Mouse (Mus musculus) lung, postnatal 4 days (tissue): ENCODE measurements around the gene Myh3.

Experiments
- DNase-seq, 2 experiments: peaks; one replicate each; pipeline ENCODE4 v3.0.0; 2021

Myh3 gene

DNA sequence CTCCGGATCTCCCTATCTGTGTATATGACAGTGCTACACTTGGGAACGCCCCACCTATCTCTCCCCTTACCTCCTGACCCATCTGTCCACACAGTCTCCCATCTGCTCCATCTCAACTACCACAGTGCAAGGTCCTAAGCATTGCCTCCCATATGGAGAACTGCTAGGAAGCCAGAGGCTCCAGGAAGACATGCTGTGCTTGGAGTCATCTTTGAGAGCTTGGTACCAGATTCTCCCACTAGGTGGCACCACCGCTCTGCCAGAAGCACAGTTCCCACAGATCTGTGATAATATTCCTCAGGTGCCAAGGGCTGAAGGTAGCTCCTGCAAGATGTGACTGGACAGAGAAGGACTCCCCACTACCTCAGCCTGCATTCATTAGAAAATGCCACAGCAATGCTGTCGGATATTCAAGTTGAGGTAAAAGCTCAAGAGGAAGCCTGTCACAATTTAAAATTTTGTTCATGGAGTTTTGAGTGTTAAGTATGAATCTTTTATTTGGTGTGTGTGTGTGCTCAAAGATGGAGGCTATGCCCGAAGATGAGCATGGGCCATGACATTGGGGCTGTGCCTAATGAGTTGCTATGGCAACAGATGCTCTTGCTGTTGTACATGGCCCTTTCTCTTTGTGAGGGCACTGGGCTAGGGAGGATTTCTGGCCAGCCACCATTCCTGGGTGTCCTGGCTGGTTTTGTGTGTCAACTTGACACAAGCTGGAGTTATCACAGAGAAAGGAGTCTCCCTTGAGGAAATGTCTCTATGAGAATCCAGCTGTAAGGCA is 32.3 kb downstream of the Myh3 start:
- DNase-seq: peak in 1 of 2 experiments; percentile 58

DNA sequence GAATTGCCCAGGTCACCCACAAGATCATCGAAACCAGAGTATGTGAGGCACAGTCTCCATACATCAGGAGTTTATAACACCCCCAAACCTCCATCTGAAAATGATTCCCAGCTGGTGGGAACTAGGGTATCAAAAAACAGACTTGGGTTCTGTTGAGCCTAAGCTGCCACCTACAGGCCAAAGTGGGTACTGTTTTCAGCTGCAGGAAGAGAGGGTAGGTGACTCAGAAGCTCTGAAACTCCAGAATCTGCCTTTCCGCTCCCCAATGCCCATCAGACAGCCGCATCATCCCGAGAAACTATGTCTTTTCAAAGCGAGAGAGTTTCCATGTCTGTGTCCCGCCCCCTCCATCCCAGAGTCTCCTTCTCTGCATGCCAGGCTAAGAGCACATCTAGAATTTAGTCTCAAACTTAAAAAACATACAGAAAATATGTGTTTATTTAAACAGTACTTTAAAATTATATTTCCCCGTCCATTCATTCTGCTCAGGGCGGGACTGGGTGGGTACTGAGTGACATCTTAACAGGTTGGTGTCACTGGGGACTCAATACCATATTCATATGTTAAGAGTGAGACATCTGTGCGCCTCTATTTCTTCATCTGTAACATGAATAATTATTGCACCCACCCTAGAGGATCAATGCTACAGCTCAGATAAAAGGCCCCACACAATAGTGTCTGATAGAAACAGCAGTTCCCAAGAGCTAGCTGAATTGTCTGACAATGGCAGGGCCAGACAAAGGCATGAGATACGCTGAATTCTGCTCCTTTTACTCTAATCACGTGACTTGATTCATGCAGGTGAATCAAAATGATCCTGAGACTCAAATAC is 34.1 kb downstream of the Myh3 start:
- peak; percentile 32 to 74 for DNase-seq

DNA sequence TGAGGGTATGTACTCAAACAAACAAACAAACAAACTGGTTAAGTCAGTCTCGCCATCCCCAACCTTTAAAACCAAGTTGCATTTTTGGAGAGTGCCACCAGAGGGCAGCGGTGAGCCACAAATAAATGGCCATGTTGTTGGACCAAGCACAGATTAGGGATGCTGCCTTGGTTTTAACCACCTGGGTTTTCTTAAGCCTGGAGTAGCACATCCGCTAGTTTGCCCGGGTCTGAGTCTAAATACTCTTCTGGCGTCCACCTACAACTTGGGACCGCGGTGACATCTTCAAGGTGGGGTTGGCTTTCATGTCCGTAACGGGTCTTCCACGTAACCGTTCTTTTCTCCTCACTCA is 34.7 kb downstream of the Myh3 start:
- peak; percentile 31 to 70 for DNase-seq

DNA sequence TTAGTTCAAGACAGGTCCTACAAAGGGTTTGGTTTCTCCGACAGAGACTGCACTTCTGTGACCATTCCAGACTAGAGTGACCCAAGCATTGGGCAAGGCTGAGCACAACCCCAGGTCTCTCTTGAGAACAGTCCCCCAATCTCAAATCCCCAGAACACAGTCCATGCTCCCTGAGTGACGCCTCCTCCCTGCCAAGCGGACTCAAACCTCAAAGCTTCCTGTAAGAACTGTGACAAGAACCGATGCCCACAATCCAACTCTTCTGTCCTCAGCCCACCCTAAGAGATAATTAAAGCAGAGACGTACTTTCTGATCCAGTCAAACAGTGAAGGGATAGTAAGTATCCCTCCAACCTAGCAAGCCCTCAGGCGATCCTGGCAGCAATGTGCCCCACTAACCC is 35.3 kb downstream of the Myh3 start:
- DNase-seq: no peak

DNA sequence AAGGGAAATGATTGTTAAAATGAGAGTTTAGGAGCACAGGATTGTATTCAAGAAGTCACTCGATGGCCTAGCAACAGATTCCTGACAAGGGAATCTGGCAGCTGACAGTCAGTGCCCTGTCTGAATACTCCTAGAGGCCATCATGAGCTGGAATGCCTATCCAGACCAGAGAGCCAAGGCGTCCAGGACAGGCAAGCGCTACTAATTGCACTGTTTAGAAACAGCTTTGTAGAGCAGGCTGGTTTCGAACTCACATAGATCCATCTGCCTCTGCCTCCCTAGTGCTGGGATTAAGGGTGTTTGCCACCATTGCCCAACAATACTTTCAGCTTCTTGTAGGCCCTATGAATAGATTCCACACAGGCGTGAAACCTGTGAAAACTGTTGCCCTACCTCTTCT is 36.2 kb downstream of the Myh3 start:
- DNase-seq: no peak

DNA sequence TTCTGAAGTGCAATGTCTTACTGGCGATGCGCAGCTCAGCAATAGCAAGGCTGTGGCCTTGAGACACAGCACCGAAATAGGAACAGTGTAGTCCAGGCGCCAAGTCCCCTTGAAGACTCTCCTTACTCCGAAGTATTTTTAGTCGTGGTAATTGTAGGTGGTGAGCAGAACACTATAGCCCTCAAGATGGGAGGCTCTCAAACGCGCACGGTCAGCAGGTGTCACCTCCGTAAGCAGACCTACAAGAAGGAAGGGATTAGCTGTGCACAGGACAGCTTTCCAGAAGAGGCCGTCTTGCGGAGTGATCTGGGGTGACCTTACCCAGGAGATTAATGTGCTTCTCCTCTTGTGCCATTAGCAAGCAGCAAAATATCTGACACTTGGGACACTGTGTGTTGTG is 36.8 kb downstream of the Myh3 start:
- no peak for DNase-seq

DNA sequence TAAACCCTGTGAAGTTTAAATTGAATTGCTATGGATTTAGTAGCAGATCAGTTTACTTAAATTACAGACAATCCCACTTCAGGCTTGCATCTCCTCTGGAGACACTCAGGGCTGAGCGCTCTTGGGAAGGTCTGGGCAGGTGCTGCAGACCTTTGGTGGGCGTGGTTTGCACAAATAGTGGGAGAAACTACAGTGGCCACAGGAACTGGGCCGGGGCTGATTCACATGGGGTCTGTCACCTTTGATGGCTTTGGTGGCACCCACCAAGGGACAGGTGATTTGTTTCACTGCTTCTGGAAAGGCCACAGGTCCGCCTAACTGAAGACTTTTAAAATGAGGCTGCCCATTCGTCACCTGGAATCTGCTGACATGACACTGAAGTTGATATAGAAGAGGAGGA is 38.6 kb downstream of the Myh3 start:
- no peak for DNase-seq

DNA sequence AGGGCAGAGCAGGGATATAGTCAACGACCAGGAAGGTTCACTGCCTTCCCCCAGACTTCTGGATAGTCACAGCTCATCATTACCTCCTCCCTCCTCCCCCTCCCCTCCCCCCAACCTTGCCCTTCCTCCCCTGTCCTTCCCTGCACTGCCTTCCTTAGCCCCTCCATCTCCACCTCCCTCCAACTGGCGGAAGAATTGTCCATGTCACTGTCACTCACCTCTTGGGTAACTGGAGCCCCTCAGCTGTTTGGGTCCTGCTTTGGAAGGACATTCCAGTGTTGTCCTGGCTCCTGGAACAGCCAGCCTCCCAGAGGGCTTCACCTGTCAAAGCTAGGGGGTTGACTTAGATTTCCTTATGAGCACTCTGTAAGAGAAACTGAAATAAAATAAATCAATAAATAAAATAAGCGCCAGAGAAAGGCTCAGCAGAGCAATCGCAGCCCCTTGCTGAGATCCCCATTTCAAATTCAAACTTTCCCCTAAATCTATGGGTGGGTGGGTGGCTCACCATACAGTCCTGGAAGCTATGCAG is 41.5 kb downstream of the Myh3 start:
- DNase-seq: no peak

DNA sequence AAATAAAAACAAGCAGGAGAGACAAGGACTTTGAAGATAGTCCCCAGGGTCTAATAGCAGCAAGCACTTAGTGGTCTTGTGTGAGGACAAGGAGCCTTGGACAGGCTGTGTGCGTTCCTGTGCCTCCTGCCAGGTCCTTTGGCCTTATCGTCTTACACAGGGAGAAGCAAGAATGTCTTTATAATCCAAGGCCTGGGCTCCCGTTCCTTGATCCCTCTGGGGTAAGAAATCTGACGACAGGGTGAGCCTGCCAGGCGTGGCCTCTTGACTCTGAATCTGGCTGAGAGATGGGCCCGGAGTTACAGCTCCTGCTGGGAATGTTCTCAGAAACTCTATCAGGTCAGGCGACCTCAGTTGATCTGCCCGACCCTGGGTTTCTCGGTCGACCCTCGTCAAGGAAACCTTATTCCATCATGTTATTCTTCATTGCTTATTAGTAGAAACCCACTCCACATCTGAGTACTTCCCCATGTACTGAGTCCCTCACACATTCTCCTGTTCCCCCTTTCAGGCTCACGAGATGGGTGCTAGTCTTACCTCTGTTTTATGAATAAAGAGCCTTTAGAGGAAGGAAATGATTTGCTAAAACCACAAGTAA is 42.7 kb downstream of the Myh3 start:
- DNase-seq: no peak

DNA sequence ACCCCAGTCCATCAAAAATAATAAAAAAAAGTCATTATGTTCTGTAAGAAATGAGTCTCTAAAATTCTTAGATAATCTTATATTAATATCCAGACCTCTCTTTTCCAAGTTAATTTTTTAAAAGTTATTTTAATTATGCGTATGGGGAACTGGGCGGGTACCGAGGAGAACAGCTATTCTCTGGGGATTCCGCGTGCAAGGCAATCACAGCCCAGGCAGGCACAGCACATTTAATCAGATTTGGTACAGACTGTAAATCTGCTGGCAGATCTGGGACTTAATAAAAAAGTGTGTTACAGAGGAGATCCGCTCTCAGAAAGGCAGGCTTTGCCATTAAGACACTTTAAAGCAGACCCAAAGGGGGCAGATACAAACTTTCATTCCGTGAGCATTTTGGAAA is 46.8 kb downstream of the Myh3 start:
- DNase-seq: no peak

DNA sequence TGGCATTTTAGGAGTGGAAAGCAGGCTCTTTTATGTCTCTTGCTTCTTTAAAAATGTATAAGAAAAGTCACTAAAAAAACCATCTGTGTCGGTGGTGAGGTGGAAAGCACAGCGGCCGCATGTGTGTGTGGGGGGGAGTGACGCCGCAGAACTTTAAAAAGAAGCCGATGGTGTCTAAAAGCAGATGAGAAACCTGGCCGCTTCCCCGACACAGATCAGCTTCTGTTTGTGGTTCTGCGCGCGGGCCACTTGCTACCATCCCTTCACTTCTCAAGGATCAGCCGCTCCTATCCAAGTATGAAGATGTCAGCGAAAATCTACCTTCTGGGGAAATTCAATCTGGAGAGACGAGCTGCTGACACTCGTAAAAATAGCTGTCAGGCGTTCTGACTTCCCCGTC is 47.3 kb downstream of the Myh3 start:
- no peak for DNase-seq

DNA sequence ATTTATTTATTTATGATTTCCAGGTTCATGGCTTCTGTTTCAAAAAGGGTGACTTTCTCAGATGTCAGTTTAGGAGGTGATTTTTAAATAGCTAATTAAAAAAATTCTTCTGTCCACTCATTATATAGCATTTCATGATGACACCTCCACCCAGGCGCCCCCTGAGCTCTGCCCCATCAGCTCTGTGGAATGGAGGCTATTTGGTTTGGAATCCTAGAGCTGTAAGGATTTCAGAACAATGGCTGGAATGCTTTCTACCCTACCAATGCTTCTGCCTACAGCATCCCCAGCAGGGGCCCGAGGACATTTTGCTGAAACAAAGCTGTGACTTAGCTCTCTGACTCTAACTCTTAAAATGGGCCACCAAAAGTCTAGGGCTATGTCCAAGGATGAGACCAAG is 55.4 kb downstream of the Myh3 start:
- no peak for DNase-seq

DNA sequence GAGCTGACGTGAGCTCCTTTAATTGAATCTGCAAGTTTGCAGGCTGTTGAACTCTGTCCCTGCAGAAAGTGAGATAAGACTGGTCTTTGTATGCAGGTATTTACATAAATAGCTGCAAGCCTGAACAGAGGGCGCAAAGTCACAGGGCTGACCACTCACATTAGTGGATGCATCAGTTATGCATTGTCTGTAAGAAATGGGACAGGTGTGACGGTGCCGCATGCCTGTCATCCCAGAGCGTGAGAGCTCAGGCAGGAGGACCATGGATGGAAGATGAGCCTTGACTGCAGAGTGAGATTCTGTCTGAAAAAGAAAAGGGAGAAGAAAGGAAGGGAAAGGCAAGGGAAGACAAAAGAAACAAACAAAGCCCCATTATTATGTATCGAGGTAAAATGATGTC is 56.6 kb downstream of the Myh3 start:
- DNase-seq: no peak

DNA sequence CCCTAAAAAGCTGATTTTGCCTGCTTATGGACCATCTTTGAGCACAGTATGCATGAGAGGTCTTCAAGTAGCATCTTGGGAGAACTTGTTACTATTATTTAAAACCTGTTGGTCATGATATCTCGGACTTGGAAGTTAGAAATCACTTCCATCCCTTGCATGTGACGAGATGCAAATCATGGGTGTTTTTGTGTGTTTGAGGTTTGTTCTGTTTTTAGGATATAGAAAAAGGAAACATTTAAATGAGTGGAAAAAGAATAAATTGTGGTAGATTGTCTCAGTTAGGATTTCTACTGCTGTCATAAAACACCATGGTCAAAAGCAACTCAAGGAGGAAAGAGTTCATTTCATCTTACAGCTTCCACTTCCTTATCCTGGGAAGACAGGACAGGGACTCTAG is 57.4 kb downstream of the Myh3 start:
- no peak for DNase-seq

DNA sequence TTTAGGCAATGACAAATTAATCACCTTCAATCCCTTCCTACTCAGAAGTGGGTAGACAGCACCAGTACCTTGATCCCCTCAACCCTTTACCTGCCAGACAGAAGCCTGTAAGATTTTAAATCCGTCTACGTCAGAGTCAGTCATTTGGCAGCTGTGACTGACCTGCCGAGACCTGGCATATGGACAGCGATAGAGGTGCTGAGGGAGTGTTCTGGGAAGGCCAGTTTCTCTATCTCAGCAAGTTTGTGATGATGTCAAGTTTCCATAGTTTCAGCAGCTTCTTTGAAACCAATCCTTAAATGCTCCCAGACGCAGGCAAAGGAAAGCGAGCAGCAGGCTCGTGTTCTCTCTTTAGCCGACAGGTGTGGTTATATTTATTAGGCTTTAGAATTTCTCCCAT is 61.5 kb downstream of the Myh3 start:
- DNase-seq: no peak

DNA sequence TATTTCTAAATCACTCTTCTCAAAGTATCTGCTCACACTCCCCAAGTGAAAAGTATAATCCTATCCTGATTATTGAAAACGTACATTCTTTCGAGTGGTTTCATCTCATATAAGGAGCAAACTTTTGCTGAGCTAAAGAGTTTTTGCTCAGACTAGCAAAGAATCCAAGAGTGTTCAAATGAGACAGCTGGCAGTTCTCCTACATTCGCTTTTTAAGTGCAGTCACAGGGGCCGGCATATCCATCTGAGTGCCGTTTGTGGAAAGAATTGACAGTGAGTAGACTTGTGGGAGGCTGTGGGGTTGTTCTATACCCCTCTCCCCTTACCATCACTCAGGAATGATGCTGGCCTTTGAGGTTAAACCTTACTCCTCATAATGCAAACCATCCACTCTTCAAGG is 62.1 kb downstream of the Myh3 start:
- no peak for DNase-seq

DNA sequence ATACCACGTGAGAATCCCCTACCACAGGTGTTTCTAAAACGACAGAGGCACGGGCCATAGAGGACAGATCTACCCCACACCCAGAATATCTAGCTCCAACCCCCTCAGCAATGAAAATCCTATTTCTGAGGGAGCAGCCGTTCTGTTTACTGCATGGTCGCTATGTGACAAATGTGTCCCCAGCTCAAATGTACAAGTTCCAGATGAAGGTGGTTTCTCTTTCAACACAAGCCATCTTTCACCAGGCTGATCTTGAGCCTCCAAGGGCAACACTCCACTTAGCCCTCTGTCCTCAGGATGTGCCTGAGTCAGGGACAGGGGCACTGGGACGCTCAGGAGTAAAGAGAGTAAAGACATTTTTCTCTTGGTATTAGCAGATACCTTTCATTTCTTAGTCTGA is 62.9 kb downstream of the Myh3 start:
- DNase-seq: no peak

DNA sequence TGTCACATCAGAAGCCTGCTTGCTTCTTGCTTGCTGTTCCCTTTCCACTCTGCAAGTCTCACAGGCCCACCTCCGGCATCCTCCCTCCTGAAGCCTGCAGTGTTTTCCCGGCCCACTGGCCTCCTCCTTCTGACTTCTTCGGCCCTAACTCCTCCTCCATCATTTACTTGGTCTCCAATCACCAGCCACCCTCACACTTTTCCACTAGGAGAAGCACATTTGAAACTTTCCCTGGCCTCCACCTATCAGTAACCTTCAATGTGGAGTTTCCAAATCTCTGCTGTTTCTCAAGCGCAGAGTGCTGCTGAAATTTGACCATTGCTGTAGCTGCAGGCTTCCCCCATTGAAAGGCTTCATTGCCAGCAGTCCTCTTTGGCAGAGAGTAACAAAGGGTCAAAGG is 63.9 kb downstream of the Myh3 start:
- no peak for DNase-seq

DNA sequence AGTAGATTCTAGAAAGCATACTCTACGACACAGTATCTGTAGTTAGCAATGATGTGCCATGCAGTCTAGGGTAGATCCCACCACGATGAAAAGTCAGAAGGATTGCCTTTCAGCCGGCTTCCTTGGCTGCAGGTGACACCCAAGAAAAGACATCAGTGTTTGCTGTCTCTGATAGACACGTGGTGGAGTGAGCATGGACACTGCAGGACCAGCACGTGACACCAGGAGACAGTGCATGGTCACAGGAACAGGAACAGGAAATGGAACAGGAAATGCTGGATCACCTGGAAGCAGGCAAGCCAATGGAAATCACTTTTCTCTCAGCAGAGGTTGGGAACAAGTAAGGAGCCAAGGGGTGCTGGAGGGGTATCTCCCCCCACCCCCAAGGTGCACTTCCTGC is 65.0 kb downstream of the Myh3 start:
- DNase-seq: no peak

DNA sequence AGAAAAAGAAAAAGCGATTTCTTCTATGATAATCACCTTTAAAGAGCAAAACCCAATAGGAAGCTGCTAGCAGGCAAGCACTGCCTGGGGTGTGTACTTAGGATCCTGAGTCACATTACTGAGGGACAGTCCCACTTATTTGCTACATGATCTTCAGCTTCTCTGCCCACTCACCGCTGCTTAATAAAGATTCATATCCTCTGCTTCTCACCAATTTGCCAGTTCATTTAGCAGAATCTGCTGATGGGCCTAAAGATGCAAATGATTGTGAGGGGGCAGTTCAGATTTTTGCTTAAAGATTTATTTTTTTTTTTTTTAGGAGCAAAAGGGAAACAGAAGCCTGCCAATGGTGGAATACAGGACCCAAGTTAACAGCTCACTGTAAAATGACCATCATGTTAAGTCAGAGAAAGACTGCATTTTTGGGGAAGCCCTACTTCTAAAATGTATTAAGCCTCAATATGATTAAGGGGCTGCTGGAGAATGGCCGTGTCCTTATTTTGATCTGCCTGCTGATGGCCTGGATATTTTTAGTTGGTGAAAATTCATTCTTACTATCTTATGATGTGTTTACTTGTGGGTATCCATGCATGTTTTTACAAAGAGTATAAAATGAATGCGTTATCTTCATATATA is 65.9 kb downstream of the Myh3 start:
- DNase-seq: no peak

DNA sequence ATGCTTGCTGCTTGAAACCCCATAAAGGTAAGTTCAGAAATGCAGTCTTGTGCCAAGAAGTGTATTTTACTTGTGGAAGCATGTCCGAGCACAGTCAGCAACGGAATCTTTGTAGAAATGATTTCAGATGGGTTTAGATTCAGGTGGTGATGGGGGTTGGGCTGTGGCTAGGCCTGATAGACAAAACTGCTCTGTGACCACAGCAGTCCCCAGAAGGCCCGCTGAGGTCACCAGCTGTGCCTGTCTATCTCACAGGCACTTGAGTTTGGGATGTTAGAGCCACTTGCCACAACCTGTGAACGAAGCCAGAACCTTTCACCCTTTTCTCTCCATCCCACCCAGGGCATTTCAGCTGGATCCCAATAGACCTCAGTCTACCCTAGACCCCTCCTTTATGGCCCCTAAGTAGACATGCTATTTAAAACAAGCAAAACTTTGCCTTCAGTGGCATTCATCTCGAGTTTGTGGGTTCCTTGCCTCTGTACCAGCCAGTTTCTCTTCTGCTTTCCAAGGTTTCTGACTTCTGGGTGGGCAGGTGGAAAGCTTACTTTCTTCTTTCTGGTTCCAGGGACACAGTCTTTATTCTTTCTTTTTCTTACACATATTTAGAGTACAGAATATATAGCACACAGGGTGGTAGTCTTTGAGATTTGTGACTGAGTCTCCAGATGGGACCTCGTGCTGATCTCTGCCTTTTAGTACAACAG is 66.6 kb downstream of the Myh3 start:
- DNase-seq: no peak

DNA sequence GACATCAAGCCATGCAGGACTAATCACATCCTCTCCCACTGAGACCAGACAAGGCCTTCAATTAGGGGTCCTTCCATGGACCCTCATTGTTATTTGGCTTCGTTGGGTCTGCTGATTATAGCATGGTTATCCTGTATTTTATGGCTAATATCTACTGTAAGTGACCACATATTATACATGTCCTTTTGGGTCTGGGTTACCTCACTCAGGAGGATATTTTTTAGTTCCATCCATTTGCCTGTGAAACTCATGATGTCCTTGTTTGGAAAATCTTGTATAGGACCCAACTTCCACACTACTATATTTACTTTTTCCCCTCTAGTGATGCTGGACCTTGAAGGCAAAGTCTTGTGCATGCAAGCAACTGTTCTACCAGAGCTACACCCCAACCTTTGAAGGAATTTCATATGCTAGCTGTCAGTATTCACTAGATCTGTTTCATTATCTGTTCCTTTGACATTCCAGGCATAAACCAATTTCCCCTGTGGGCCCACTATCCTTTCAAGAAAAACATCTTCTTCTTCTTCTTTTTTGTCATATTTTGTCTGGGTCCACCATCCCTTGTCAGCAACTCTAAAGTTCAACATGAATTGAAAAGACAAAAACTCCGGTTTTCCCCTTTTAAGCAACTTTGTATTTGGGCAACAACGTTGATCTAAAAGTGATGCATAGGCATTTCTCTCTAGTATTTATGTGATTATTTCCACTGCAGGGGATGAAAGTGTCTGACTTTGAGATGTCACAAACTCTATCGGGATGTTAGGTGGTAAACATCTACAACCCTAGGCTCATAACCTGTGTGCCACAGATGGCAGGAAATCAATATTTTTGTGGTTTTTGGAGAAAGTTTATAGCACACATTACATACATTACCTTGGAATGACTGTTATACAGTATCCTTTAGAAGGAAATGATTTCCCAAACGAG is 67.6 kb downstream of the Myh3 start:
- DNase-seq: no peak
